Mouse (Mus musculus) megakaryocyte, embryonic 14.5 days (primary cell): ENCODE measurements around the gene Snx20.

ENCODE experiments used
- FLI1 ChIP-seq: IDR thresholded peaks from 2 replicates; pipeline ENCODE4 v1.6.1; 2012; ENCODE audit warnings: low read length, inconsistent platforms, mixed read lengths
- GATA1 ChIP-seq: IDR thresholded peaks from 3 replicates; pipeline ENCODE4 v1.6.1; 2012; ENCODE audit warnings: mixed read lengths, low read length, inconsistent platforms, borderline replicate concordance

- TF ChIP-seq GATA1, result no peak
- TF ChIP-seq FLI1, result no peak
Observed at GRCm38 (mm10) chr8:88579668-88580330, 56.1 kb downstream of the Snx20 start.
